Mouse (Mus musculus) thymus, adult 2 months (tissue): ENCODE results near the gene Inip. TPM values are rescaled to one million over a fixed set of nuclear protein-coding genes. Genes with fewer than 3 reads are reported as not detected.

Experiments used
- DNase-seq: peaks from one replicate; pipeline ENCODE4 v3.0.0; 2021
- H3K27ac ChIP-seq: fragments of 200-500 bp; 2 replicates; pipeline ENCODE4 v1.5.1; 2012; ENCODE audit warnings: low read length, control low read depth; ENCODE audit not compliant: control insufficient read depth, insufficient read depth
- H3K27me3 ChIP-seq: fragments of 200-500 bp; 2 replicates; pipeline ENCODE4 v1.6.1; 2012; ENCODE audit warnings: mild to moderate bottlenecking, low read length, moderate library complexity, mixed read lengths; ENCODE audit not compliant: control insufficient read depth, insufficient read depth
- H3K36me3 ChIP-seq: fragments of 200-500 bp; 2 replicates; pipeline ENCODE4 v1.6.1; 2012; ENCODE audit warnings: mild to moderate bottlenecking, low read length, moderate library complexity; ENCODE audit not compliant: control insufficient read depth, insufficient read depth
- H3K4me1 ChIP-seq: fragments of 200-500 bp; replicated peaks from 2 replicates; pipeline ENCODE4 v1.6.1; 2012; ENCODE audit warnings: low read length; ENCODE audit not compliant: control insufficient read depth, insufficient read depth
- H3K4me3 ChIP-seq: fragments of 200-500 bp; 2 replicates; pipeline ENCODE4 v1.5.1; 2012; ENCODE audit warnings: mild to moderate bottlenecking, low read length, control low read depth, moderate library complexity; ENCODE audit not compliant: control insufficient read depth, insufficient read depth
- CTCF ChIP-seq: fragments of 200-500 bp; IDR thresholded peaks from 2 replicates; pipeline ENCODE4 v1.5.1; 2012; ENCODE audit warnings: mild to moderate bottlenecking, control low read depth, low read length, moderate library complexity, borderline replicate concordance; ENCODE audit not compliant: control insufficient read depth, poor library complexity, insufficient read depth; ENCODE audit errors: extremely low read depth
- POLR2A ChIP-seq: fragments of 200-500 bp; IDR thresholded peaks from 2 replicates; pipeline ENCODE4 v1.6.1; 2012; ENCODE audit warnings: mild to moderate bottlenecking, low read length, control low read depth, moderate library complexity; ENCODE audit not compliant: control insufficient read depth, poor library complexity, insufficient read depth; ENCODE audit errors: extremely low read depth
- WGBS: fragments of 180-500 bp; shearing (Covaris S2); methylation state at CpG from one replicate; pipeline ENCODE4 v1.1.7; 2018; 5-methylcytosine and 5-hydroxymethylcytosine counted together
- polyA plus RNA-seq: library from polyadenylated mRNA; depleted of rRNA; stranded (reverse); fragments of >200 nt; gene quantifications from 2 replicates; pipeline ENCODE4 v1.2.3, GENCODE M21; 2012

The Inip gene
- polyA plus RNA-seq, 1 experiment: 26.7 TPM

- Histone ChIP-seq H3K4me3 (no peak overlapping the region), H3K27me3 (no peaks in the 10 kb centered on the region), H3K4me1 (peaks cover 42% of the 10 kb centered on the region), H3K27ac (peak overlapping the region; percentile 75; the same call in 1 of the 2 replicates), H3K36me3 (no peaks in the 10 kb centered on the region)
- DNase-seq: no peak
- no peak for TF ChIP-seq POLR2A
- TF ChIP-seq CTCF: 0 out of 2 replicates have a peak, but pooled peaks have one; percentile 14
- WGBS: 22% methylated on average over 12 of the region's 12 CpGs
Measured at GRCm38 (mm10) chr4:59819477-59820022, 18.2 kb upstream of the Inip start.

GRCm38 (mm10) chr4:59819054-59819472, 17.7 kb upstream of the Inip start:
- peaks cover 40% of the 10 kb centered on the region for H3K4me1 ChIP-seq
- WGBS: 8% methylated on average over 7 of the region's 7 CpGs
- H3K27me3 ChIP-seq: no peaks in the 10 kb centered on the region
- H3K36me3 ChIP-seq: no peaks in the 10 kb centered on the region
- peak overlapping the region; percentile 75 for H3K27ac ChIP-seq
- no peak overlapping the region for H3K4me3 ChIP-seq
- DNase-seq: peak; percentile 26
- no peak for TF ChIP-seq POLR2A
- TF ChIP-seq CTCF: no peak

GRCm38 (mm10) chr4:59818498-59818897, 17.1 kb upstream of the Inip start:
- peaks cover 36% of the 10 kb centered on the region for H3K4me1 ChIP-seq
- 74% methylated on average over 10 of the region's 10 CpGs for WGBS

GRCm38 (mm10) chr4:59817790-59818189, 16.4 kb upstream of the Inip start:
- 48% methylated on average over 5 of the region's 5 CpGs for WGBS
- H3K27ac ChIP-seq: no peak overlapping the region; the same call in 1 of the 2 replicates
- no peak for TF ChIP-seq CTCF
- no peak for TF ChIP-seq POLR2A
- no peak for DNase-seq
- H3K4me1 ChIP-seq: peaks cover 33% of the 10 kb centered on the region
- no peaks in the 10 kb centered on the region for H3K36me3 ChIP-seq
- no peak overlapping the region for H3K4me3 ChIP-seq
- H3K27me3 ChIP-seq: no peaks in the 10 kb centered on the region

More at GRCm38 (mm10) chr4:59818498-59818897, 17.1 kb upstream of the Inip start:
- peak overlapping the region; percentile 75 for H3K27ac ChIP-seq
- no peak overlapping the region for H3K4me3 ChIP-seq
- no peak for DNase-seq
- no peaks in the 10 kb centered on the region for H3K27me3 ChIP-seq
- TF ChIP-seq POLR2A (no peak), CTCF (no peak)
- H3K36me3 ChIP-seq: no peaks in the 10 kb centered on the region

GRCm38 (mm10) chr4:59816477-59816876, 15.1 kb upstream of the Inip start:
- H3K27ac ChIP-seq: no peak overlapping the region
- no peak overlapping the region for H3K4me3 ChIP-seq
- TF ChIP-seq CTCF (no peak), POLR2A (no peak)
- peaks cover 33% of the 10 kb centered on the region for H3K4me1 ChIP-seq
- 63% methylated on average over 9 of the region's 9 CpGs for WGBS
- H3K36me3 ChIP-seq: no peaks in the 10 kb centered on the region
- no peaks in the 10 kb centered on the region for H3K27me3 ChIP-seq
- DNase-seq: no peak

GRCm38 (mm10) chr4:59816016-59816415, 14.6 kb upstream of the Inip start:
- H3K27ac ChIP-seq: no peak overlapping the region
- no peak for DNase-seq
- no peaks in the 10 kb centered on the region for H3K27me3 ChIP-seq
- no peaks in the 10 kb centered on the region for H3K36me3 ChIP-seq
- no peak for TF ChIP-seq CTCF
- no peak for TF ChIP-seq POLR2A
- H3K4me3 ChIP-seq: no peak overlapping the region
- 67% methylated on average over 5 of the region's 5 CpGs for WGBS
- H3K4me1 ChIP-seq: peaks cover 33% of the 10 kb centered on the region
